Mouse (Mus musculus) forebrain, embryonic 16.5 days (tissue): ENCODE data around the gene Celf2. TPM values are rescaled to one million over a fixed set of nuclear protein-coding genes. Genes with fewer than 3 reads are reported as not detected.

ENCODE experiments used
- ATAC-seq: fragments of 200-750 bp; cut with Nextera tagmentation; 2 replicates; pipeline ENCODE4 v1.8.0; 2017; ENCODE audit warnings: mild to moderate bottlenecking, moderate library complexity
- H3K27ac ChIP-seq: fragments of 300-500 bp; sonication (generic); 2 replicates; pipeline ENCODE4 v1.5.1; 2014; ENCODE audit warnings: low read length, control low read depth
- H3K27me3 ChIP-seq: fragments of 300-500 bp; sonication (generic); replicated peaks from 2 replicates; pipeline ENCODE4 v1.6.1; 2014; ENCODE audit warnings: low read length; ENCODE audit not compliant: control insufficient read depth, insufficient read depth
- H3K36me3 ChIP-seq: fragments of 300-500 bp; sonication (generic); 2 replicates; pipeline ENCODE4 v1.6.1; 2014; ENCODE audit not compliant: control insufficient read depth, insufficient read depth
- H3K4me1 ChIP-seq: fragments of 300-500 bp; sonication (generic); replicated peaks from 2 replicates; pipeline ENCODE4 v1.6.1; 2014; ENCODE audit warnings: low read length; ENCODE audit not compliant: control insufficient read depth, insufficient read depth
- H3K4me2 ChIP-seq: fragments of 300-500 bp; sonication (generic); 2 replicates; pipeline ENCODE4 v1.6.1; 2014; ENCODE audit warnings: mild to moderate bottlenecking, low read length, control low read depth
- H3K4me3 ChIP-seq: fragments of 300-500 bp; sonication (generic); replicated peaks from 2 replicates; pipeline ENCODE4 v1.5.1; 2014; ENCODE audit warnings: mild to moderate bottlenecking, low read length, control low read depth
- H3K9ac ChIP-seq: fragments of 300-500 bp; sonication (generic); replicated peaks from 2 replicates; pipeline ENCODE4 v1.6.1; 2014; ENCODE audit warnings: low read depth, low read length, control low read depth
- H3K9me3 ChIP-seq: fragments of 300-500 bp; sonication (generic); 2 replicates; pipeline ENCODE4 v1.6.1; 2016; ENCODE audit warnings: low read length; ENCODE audit not compliant: control insufficient read depth
- WGBS: fragments of 180-500 bp; shearing (Covaris S2); extraction: QIAGEN DNeasy Blood & Tissue Kit; methylation state at CpG from one replicate; pipeline ENCODE4 v1.1.7; 2014; 5-methylcytosine and 5-hydroxymethylcytosine counted together
- polyA plus RNA-seq: library from polyadenylated mRNA; unstranded; fragments of >200 nt; fragmentation: Nextera tagmentation; extraction: Ambion mirVana; gene quantifications from 2 replicates; pipeline ENCODE4 v1.2.1, GENCODE M21; 2015

Celf2 gene
- polyA plus RNA-seq, 1 experiment from 2014 or later = 348 TPM

- no peaks in the 10 kb centered on the region for H3K27me3 ChIP-seq
- no peak overlapping the region for H3K4me2 ChIP-seq
- peaks cover 32% of the 10 kb centered on the region for H3K36me3 ChIP-seq
- H3K4me3 ChIP-seq = no peak overlapping the region
- H3K4me1 ChIP-seq = peaks cover 18% of the 10 kb centered on the region
- no peak overlapping the region for H3K27ac ChIP-seq
- WGBS = 80% methylated on average over 7 of the region's 7 CpGs
- H3K9me3 ChIP-seq = no peaks in the 10 kb centered on the region
- no peak overlapping the region for H3K9ac ChIP-seq
- ATAC-seq = no peak
Observed at GRCm38 (mm10) chr2:6549251-6549650, 960.1 kb downstream of the Celf2 start.

GRCm38 (mm10) chr2:6547139-6547664 lies 962.2 kb downstream of the Celf2 start:
- no peak overlapping the region for H3K4me3 ChIP-seq
- peak; percentile 73 for ATAC-seq
- H3K36me3 ChIP-seq = peaks cover 28% of the 10 kb centered on the region
- no peak overlapping the region for H3K4me2 ChIP-seq
- peaks cover 18% of the 10 kb centered on the region for H3K4me1 ChIP-seq
- no peaks in the 10 kb centered on the region for H3K27me3 ChIP-seq
- 8% methylated on average over 9 of the region's 9 CpGs for WGBS
- no peaks in the 10 kb centered on the region for H3K9me3 ChIP-seq
- H3K27ac ChIP-seq = peak overlapping the region; percentile 80
- 0 out of 2 replicates have a peak overlapping the region, but pooled peaks have one; percentile 29 for H3K9ac ChIP-seq

GRCm38 (mm10) chr2:6546462-6547138 lies 962.8 kb downstream of the Celf2 start:
- no peak overlapping the region for H3K9ac ChIP-seq
- WGBS = 13% methylated on average over 14 of the region's 14 CpGs
- H3K9me3 ChIP-seq = no peaks in the 10 kb centered on the region
- ATAC-seq = peak; percentile 66
- peaks cover 28% of the 10 kb centered on the region for H3K36me3 ChIP-seq
- no peak overlapping the region for H3K4me3 ChIP-seq
- no peak overlapping the region for H3K4me2 ChIP-seq
- no peaks in the 10 kb centered on the region for H3K27me3 ChIP-seq
- peaks cover 18% of the 10 kb centered on the region for H3K4me1 ChIP-seq
- peak overlapping the region; percentile 80 for H3K27ac ChIP-seq

- 56% methylated on average over 10 of the region's 10 CpGs for WGBS
- Histone ChIP-seq H3K4me3 (no peak overlapping the region), H3K4me2 (no peak overlapping the region), H3K36me3 (peaks cover 31% of the 10 kb centered on the region), H3K4me1 (peaks cover 26% of the 10 kb centered on the region), H3K9me3 (no peaks in the 10 kb centered on the region), H3K9ac (no peak overlapping the region), H3K27ac (peak overlapping the region; percentile 47; the same call in 1 of the 2 replicates), H3K27me3 (no peaks in the 10 kb centered on the region)
- ATAC-seq = no peak
Observed at GRCm38 (mm10) chr2:6545127-6545931, 964.0 kb downstream of the Celf2 start.

GRCm38 (mm10) chr2:6543650-6544049 lies 965.7 kb downstream of the Celf2 start:
- H3K27ac ChIP-seq = no peak overlapping the region
- H3K9ac ChIP-seq = no peak overlapping the region
- no peaks in the 10 kb centered on the region for H3K9me3 ChIP-seq
- 89% methylated on average over 5 of the region's 5 CpGs for WGBS
- no peaks in the 10 kb centered on the region for H3K27me3 ChIP-seq
- peaks cover 29% of the 10 kb centered on the region for H3K4me1 ChIP-seq
- no peak overlapping the region for H3K4me3 ChIP-seq
- H3K4me2 ChIP-seq = no peak overlapping the region
- peaks cover 27% of the 10 kb centered on the region for H3K36me3 ChIP-seq
- no peak for ATAC-seq

- Histone ChIP-seq H3K9me3 (no peaks in the 10 kb centered on the region), H3K36me3 (peaks cover 19% of the 10 kb centered on the region), H3K4me1 (peaks cover 27% of the 10 kb centered on the region), H3K4me2 (no peak overlapping the region), H3K27me3 (no peaks in the 10 kb centered on the region), H3K9ac (no peak overlapping the region), H3K27ac (no peak overlapping the region), H3K4me3 (no peak overlapping the region)
- 90% methylated on average over 12 of the region's 12 CpGs for WGBS
- no peak for ATAC-seq
Observed at GRCm38 (mm10) chr2:6542556-6543180, 966.7 kb downstream of the Celf2 start.

GRCm38 (mm10) chr2:6540825-6541224 lies 968.5 kb downstream of the Celf2 start:
- no peak overlapping the region for H3K4me2 ChIP-seq
- WGBS = 80% methylated on average over 6 of the region's 6 CpGs
- ATAC-seq = no peak
- peaks cover 12% of the 10 kb centered on the region; the same call in 1 of the 2 replicates for H3K36me3 ChIP-seq
- no peak overlapping the region for H3K4me3 ChIP-seq
- H3K9ac ChIP-seq = no peak overlapping the region
- H3K27me3 ChIP-seq = no peaks in the 10 kb centered on the region
- H3K9me3 ChIP-seq = no peaks in the 10 kb centered on the region
- peaks cover 16% of the 10 kb centered on the region for H3K4me1 ChIP-seq
- peak overlapping the region; percentile 21 for H3K27ac ChIP-seq

- Histone ChIP-seq H3K4me2 (no peak overlapping the region), H3K4me3 (no peak overlapping the region), H3K9ac (no peak overlapping the region), H3K27me3 (no peaks in the 10 kb centered on the region), H3K4me1 (peaks cover 11% of the 10 kb centered on the region), H3K36me3 (0 out of 2 replicates have a peak, but pooled peaks cover 10% of the 10 kb centered on the region), H3K27ac (peak overlapping the region; percentile 21), H3K9me3 (no peaks in the 10 kb centered on the region)
- WGBS = 69% methylated on average over 11 of the region's 11 CpGs
- ATAC-seq = peak; percentile 39
Observed at GRCm38 (mm10) chr2:6540092-6540491, 969.3 kb downstream of the Celf2 start.

- Histone ChIP-seq H3K9ac (no peak overlapping the region), H3K4me3 (no peak overlapping the region), H3K4me1 (peaks cover 11% of the 10 kb centered on the region), H3K9me3 (no peaks in the 10 kb centered on the region), H3K36me3 (0 out of 2 replicates have a peak, but pooled peaks cover 9% of the 10 kb centered on the region), H3K4me2 (no peak overlapping the region), H3K27me3 (no peaks in the 10 kb centered on the region), H3K27ac (no peak overlapping the region; the same call in 1 of the 2 replicates)
- peak; percentile 14; the same call in 1 of the 2 replicates for ATAC-seq
- WGBS = 80% methylated on average over 2 of the region's 2 CpGs
Observed at GRCm38 (mm10) chr2:6538500-6538899, 970.9 kb downstream of the Celf2 start.
